Mouse (Mus musculus) bone marrow, adult 2 months (tissue): ENCODE results near the gene Htr1d. TPM values are rescaled to one million over a fixed set of nuclear protein-coding genes. Genes with fewer than 3 reads are reported as not detected.

Experiments
- H3K27ac ChIP-seq: fragments of 200-500 bp; 2 replicates; pipeline ENCODE4 v1.5.1; 2012; ENCODE audit warnings: low read depth, mild to moderate bottlenecking, control low read depth, inconsistent platforms, low read length; ENCODE audit not compliant: control insufficient read depth, poor library complexity, insufficient read depth
- H3K4me1 ChIP-seq: fragments of 200-500 bp; 2 replicates; pipeline ENCODE4 v1.6.1; 2011; ENCODE audit warnings: low read length; ENCODE audit not compliant: control insufficient read depth, insufficient read depth
- H3K4me3 ChIP-seq: fragments of 200-500 bp; replicated peaks from 2 replicates; pipeline ENCODE3; 2011; ENCODE audit warnings: mild to moderate bottlenecking, low read depth, low read length, control low read depth; ENCODE audit not compliant: control insufficient read depth
- CTCF ChIP-seq: fragments of 200-500 bp; IDR thresholded peaks from 2 replicates; pipeline ENCODE4 v1.5.1; 2011; ENCODE audit warnings: low read length, control low read depth; ENCODE audit not compliant: control insufficient read depth, insufficient read depth
- POLR2A ChIP-seq: fragments of 200-500 bp; IDR thresholded peaks from 2 replicates; pipeline ENCODE4 v1.6.1; 2011; ENCODE audit warnings: low read depth, mild to moderate bottlenecking, control low read depth, low read length, borderline replicate concordance; ENCODE audit not compliant: control insufficient read depth
- WGBS: fragments of 180-500 bp; shearing (Covaris S2); methylation state at CpG from one replicate; pipeline ENCODE4 v1.1.7; 2018; 5-methylcytosine and 5-hydroxymethylcytosine counted together
- polyA plus RNA-seq: library from polyadenylated mRNA; stranded (reverse); fragments of >200 nt; gene quantifications from 2 replicates; pipeline ENCODE4 v1.2.4, GENCODE M21; 2011; ENCODE audit warnings: low replicate concordance; ENCODE audit not compliant: missing spikeins, insufficient read depth, insufficient read length

Gene Htr1d
- polyA plus RNA-seq, 1 experiment = not detected

DNA sequence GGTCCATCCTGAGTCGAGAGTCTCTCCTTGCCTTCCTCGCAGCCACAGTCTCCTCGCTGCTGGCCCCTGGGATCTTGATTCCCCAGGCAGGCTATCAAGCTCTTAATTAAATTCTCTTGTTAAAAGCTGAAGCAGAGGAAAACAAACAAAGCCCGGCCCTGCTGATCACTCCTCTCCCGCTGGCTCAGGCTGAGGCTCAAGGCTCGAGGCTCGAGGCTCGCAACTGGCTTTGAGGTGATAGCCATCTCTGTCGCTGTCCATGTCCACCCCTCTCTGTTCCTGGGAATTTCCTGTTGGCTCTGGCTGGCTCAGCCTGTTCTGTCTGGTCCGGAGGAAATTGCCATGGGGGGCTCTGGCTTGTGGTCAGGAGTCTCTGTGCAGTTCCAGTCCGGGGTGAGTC, 4.4 kb upstream of the Htr1d start:
- 38% methylated on average over 11 of the region's 11 CpGs for WGBS
- no peaks in the 10 kb centered on the region for H3K4me1 ChIP-seq
- H3K27ac ChIP-seq = no peak overlapping the region
- no peak overlapping the region for H3K4me3 ChIP-seq
- TF ChIP-seq CTCF (no peak), POLR2A (no peak)

DNA sequence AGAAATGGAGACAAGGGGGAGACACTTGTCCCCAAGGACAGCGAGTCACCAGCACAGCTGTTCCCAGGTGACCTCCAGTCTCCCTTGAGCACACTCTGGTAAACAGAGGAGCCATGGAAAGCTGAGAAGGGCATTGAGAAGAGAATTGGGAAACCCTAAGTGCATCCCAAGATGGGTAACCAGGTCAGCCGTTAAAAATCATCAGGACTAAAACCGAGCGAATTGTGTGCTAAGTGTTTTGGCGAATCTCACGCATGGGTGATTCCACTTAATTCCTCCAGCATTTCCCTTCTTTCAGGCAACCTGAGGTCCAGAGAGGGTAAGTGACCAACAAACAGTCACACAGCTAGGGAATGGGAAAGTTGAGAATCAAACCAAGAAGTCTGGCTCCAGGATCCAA, 3.9 kb upstream of the Htr1d start:
- 70% methylated on average over 6 of the region's 6 CpGs for WGBS
- TF ChIP-seq POLR2A (no peak), CTCF (no peak)
- no peak overlapping the region for H3K27ac ChIP-seq
- no peaks in the 10 kb centered on the region for H3K4me1 ChIP-seq
- no peak overlapping the region for H3K4me3 ChIP-seq

DNA sequence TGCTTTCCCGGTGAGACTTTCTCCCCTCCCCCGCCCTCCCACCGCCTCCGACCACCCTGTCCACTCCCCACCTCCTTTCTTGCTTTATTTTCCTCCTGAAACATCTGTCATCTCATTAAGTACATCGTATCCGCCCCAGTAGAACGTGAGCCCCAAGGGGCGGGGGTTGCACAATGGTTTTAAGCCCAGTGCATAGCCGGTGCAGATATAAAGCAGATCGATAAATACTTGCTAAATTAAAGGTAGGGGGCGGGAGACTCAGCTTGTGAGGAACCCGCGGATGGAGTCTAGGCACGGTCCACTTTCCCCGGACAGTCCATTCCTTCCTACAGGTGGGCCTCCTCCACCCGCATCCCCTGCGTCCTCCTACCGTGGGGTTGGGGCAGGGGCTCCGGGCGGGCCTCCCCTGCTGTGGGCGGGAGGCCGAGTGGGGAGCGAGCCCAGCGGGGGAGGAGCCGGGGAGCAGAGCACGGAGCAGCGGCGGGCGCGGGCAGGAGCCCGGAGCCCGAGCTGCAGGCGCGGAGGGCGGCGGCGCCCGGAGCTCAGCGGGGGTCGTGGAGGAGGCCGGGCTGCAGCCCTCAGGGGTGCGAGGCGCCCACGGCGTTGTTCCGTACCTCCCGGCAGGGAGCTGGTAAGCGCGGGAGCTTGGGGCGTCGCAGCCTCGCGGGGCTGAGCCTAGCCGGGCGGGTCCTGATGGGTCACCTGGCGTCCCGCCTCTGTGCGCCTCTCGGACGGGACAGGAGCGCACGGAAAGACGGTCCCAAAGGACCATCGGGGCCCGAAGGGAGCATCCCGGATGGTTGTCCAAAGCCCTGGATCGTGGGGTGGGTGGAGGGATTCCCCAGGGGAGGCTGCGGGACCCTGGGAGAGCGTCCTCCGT, 1.0 kb downstream of the Htr1d start:
- H3K27ac ChIP-seq = no peak overlapping the region
- H3K4me3 ChIP-seq = no peak overlapping the region
- WGBS = 3% methylated on average over 70 of the region's 70 CpGs
- no peaks in the 10 kb centered on the region for H3K4me1 ChIP-seq
- TF ChIP-seq POLR2A (no peak), CTCF (no peak)

DNA sequence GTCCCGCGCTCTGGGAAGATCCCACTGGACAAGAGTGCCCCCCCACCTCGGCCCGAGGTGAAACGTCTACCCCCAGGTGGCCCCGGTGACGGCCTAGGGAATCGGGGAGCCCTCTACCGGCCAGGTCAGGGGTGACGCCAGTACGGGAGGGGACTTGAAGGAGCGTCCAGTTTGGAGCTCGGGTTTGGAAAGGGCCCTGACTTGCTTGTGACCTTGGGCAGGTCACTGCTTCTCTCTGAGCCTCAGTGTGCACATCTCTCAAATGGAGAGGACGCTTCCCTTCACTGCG, 1.6 kb downstream of the Htr1d start:
- 7% methylated on average over 15 of the region's 15 CpGs for WGBS
- Histone ChIP-seq H3K4me1 (no peaks in the 10 kb centered on the region), H3K27ac (no peak overlapping the region), H3K4me3 (no peak overlapping the region)
- TF ChIP-seq CTCF = peak; percentile 19; the same call in 1 of the 2 replicates
- no peak for TF ChIP-seq POLR2A

DNA sequence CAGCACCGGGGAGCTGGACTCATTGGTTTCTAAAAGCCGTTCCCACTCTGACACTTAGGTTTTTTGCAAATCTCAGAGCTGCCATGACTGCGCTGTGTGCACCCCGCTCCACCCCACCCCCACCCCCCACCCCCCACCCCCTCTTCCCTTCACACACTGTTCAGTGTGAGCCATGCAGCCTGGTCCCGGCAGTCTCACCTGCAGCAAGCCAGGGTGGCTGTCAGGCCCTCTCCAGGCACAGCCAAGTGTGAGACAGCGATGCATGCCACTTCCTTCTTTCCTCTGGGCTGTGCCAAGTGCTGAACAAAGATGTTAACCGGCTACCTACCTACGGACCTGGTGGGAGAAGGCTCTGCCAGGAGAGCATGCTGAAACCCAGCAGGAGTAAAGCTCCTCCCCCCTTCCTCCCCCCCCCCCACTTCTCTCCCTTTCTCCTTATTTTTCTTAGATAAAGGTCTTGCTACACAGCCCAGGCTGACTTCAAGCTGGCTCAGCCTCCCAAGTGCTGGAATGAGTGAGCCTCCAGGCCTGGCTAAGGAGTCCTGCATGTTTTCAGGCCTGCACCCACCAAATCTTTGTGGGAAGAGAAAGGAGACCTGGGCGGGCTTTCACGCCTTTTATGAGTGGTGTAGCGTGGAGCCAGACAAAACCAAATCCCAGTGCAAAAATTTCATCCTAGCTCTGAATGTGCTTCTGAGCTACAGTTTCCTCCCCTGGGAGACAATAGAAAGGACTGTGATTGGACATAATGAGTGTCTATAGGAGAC, 7.5 kb downstream of the Htr1d start:
- Histone ChIP-seq H3K4me1 (no peaks in the 10 kb centered on the region), H3K27ac (no peak overlapping the region), H3K4me3 (no peak overlapping the region)
- TF ChIP-seq CTCF (no peak), POLR2A (no peak)
- 42% methylated on average over 11 of the region's 11 CpGs for WGBS

DNA sequence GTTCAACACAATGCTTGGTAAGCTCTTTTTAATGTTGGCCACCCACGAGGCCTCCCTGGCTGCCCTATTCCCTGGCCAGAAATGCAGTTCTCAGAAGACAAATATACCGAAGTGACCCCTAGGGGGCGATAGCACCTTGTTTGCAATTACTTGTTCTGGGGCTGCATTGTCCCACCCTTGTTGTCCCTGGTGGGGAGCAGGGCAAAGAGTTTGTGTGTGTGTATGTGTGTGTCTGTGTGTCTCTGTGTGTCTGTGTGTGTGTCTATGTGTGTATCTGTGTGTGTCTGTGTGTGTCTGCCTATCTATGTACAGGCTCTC, 8.0 kb downstream of the Htr1d start:
- Histone ChIP-seq H3K4me1 (no peaks in the 10 kb centered on the region), H3K4me3 (no peak overlapping the region), H3K27ac (no peak overlapping the region)
- 0% methylated on average over 3 of the region's 3 CpGs for WGBS
- TF ChIP-seq CTCF (peak; percentile 43; the same call in 1 of the 2 replicates), POLR2A (no peak)

DNA sequence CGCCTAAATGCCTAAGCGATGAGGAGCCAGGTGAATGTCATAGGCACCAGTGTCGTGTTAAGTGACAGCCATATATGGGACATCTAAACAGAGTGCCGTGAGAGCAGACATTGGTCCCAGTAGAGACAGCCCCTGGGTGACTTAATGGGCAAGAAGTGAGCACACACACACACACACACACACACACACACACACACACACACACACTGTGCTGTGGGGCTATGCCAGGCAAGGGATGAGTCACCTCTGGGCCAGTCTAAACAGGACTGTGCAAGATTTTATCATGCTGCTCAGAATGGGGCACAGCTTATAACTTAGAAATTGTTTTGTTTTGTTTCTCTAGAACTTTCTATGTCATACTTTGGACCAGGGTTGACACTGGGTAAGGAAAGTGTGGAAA, 10.7 kb downstream of the Htr1d start:
- 77% methylated on average over 4 of the region's 4 CpGs for whole genome bisulfite sequencing
- no peaks in the 10 kb centered on the region for H3K4me1 ChIP-seq
- H3K27ac ChIP-seq = no peak overlapping the region
- no peak overlapping the region for H3K4me3 ChIP-seq
- TF ChIP-seq POLR2A (no peak), CTCF (no peak)

DNA sequence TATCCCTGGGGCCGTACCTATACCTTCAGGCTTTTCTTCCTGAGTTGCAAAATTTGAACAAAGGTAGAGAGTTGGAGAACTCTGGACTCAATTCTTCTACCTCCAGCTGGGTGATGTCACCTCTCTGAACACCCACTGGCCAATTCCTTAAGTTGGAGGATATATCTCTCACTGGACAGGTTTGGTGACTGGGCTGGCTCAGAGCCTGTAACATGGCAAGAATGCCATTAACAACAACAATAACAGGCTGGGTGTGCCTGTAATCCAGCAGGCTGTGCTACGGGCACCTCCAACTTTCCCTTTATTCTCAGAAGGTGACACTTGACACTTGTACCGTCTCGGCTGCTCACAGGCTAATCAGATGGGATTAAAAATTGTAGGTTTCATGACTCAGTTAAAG, 15.8 kb downstream of the Htr1d start:
- Histone ChIP-seq H3K4me1 (no peaks in the 10 kb centered on the region), H3K4me3 (no peak overlapping the region), H3K27ac (no peak overlapping the region)
- 84% methylated on average over 4 of the region's 4 CpGs for WGBS
- no peak for TF ChIP-seq POLR2A
- TF ChIP-seq CTCF = no peak
